Mouse (Mus musculus) embryo, embryonic 11.5 days (tissue): ENCODE measurements at regions not wholly inside any gene's neighbourhood (a gene's known extent, or its start where the extent isn't known, plus 50 kb on each side); places are given as distances from the start of the nearest gene placed in this dataset.

Experiments used
- DNase-seq: peaks from one replicate; pipeline ENCODE4 v3.0.0-alpha.2; 2012; ENCODE audit warnings: low read depth, low spot score

- DNase-seq, result no peak
These were observed 279.6 kb downstream of the Maf start for GRCm38 (mm10) chr8:115428022-115428421.

- DNase-seq, result no peak
These were observed 280.1 kb downstream of the Maf start for GRCm38 (mm10) chr8:115427490-115427889.

GRCm38 (mm10) chr8:115426543-115426942 is 281.1 kb downstream of the Maf start:
- DNase-seq, result no peak

- DNase-seq, result no peak
These were observed 282.2 kb downstream of the Maf start for GRCm38 (mm10) chr8:115425360-115425759.

- DNase-seq, result no peak
These were observed 283.9 kb downstream of the Maf start for GRCm38 (mm10) chr8:115423682-115424081.

GRCm38 (mm10) chr8:115423056-115423455 is 284.5 kb downstream of the Maf start:
- DNase-seq, result no peak

- DNase-seq, result no peak
These were observed 287.1 kb downstream of the Maf start for GRCm38 (mm10) chr8:115420536-115420935.

- DNase-seq, result no peak
These were observed 287.5 kb downstream of the Maf start for GRCm38 (mm10) chr8:115420131-115420530.

GRCm38 (mm10) chr8:115418056-115418455 is 289.5 kb downstream of the Maf start:
- no peak for DNase-seq

- no peak for DNase-seq
These were observed 293.5 kb downstream of the Maf start for GRCm38 (mm10) chr8:115414061-115414473.

- DNase-seq, result no peak
These were observed 295.8 kb downstream of the Maf start for GRCm38 (mm10) chr8:115411756-115412155.

GRCm38 (mm10) chr8:115411061-115411460 is 296.5 kb downstream of the Maf start:
- DNase-seq, result no peak

GRCm38 (mm10) chr8:115410191-115410590 is 297.4 kb downstream of the Maf start:
- DNase-seq, result no peak

GRCm38 (mm10) chr8:115407535-115407934 is 300.1 kb downstream of the Maf start:
- no peak for DNase-seq

- no peak for DNase-seq
These were observed 304.0 kb downstream of the Maf start for GRCm38 (mm10) chr8:115403601-115404000.

- DNase-seq, result no peak
These were observed 305.0 kb downstream of the Maf start for GRCm38 (mm10) chr8:115402471-115403197.
